Mouse (Mus musculus): ENCODE measurements around the gene Gm20489. TPM values are rescaled to one million over a fixed set of nuclear protein-coding genes. Genes with fewer than 3 reads are reported as not detected.
A peak's percentile ranks its signal among the peaks of the same experiment; 100 is the strongest.

The Gm20489 gene
- not detected in 2 replicates for polyA plus RNA-seq (2016; fragmentation: Nextera tagmentation; extraction: Ambion mirVana)

- H3K9me3 ChIP-seq: no peaks in the 10 kb centered on the region
- H3K27me3 ChIP-seq (ENCODE audit: insufficient read depth, poor library complexity, severe bottlenecking): peaks cover 39% of the 10 kb centered on the region
- no peaks in the 10 kb centered on the region for H3K36me3 ChIP-seq
- H3K4me3 ChIP-seq: no peak within 1 kb of the TSS
- H3K27ac ChIP-seq: no peak within 1 kb of the TSS
- peaks cover 6% of the 10 kb centered on the region; the same call in 1 of the 2 replicates for H3K4me1 ChIP-seq (replicated peaks)
- 71% methylated on average over 3 of the region's 3 CpGs for WGBS
- no peak for DNase-seq (ENCODE audit: low spot score)
Observed at GRCm38 (mm10) chrX:101268755-101269124, at the start of gene Gm20489. Gene Gm20489, minus strand, starts transcription at chrX:101269023.

GRCm38 (mm10) chrX:101313625-101314359 is 45.0 kb upstream of the Gm20489 start:
- H3K4me3 ChIP-seq: no peak overlapping the region
- H3K27me3 ChIP-seq (ENCODE audit: insufficient read depth, poor library complexity, severe bottlenecking): peaks cover 57% of the 10 kb centered on the region
- H3K27ac ChIP-seq: no peak overlapping the region
- H3K9me3 ChIP-seq: no peaks in the 10 kb centered on the region
- H3K4me1 ChIP-seq (replicated peaks): peaks cover 9% of the 10 kb centered on the region; the same call in 1 of the 2 replicates
- 38% methylated on average over 6 of the region's 6 CpGs for WGBS
- peaks cover 15% of the 10 kb centered on the region for H3K36me3 ChIP-seq
- peak; percentile 20 for DNase-seq (ENCODE audit: low spot score)

GRCm38 (mm10) chrX:101309299-101309698 is 40.5 kb upstream of the Gm20489 start:
- peaks cover 9% of the 10 kb centered on the region; the same call in 1 of the 2 replicates for H3K36me3 ChIP-seq
- 89% methylated on average over 5 of the region's 5 CpGs for WGBS
- no peak overlapping the region for H3K27ac ChIP-seq
- no peak for DNase-seq (ENCODE audit: low spot score)
- no peak overlapping the region for H3K4me3 ChIP-seq
- peaks cover 84% of the 10 kb centered on the region for H3K27me3 ChIP-seq (ENCODE audit: insufficient read depth, poor library complexity, severe bottlenecking)
- H3K9me3 ChIP-seq: no peaks in the 10 kb centered on the region
- H3K4me1 ChIP-seq (replicated peaks): peaks cover 13% of the 10 kb centered on the region; the same call in 1 of the 2 replicates

- H3K9me3 ChIP-seq: no peaks in the 10 kb centered on the region
- H3K4me3 ChIP-seq: no peak overlapping the region
- 33% methylated on average over 2 of the region's 2 CpGs for WGBS
- 0 out of 2 replicates have a peak, but pooled peaks cover 4% of the 10 kb centered on the region for H3K36me3 ChIP-seq
- H3K4me1 ChIP-seq (replicated peaks): peaks cover 49% of the 10 kb centered on the region
- peaks cover 92% of the 10 kb centered on the region for H3K27me3 ChIP-seq (ENCODE audit: insufficient read depth, poor library complexity, severe bottlenecking)
- DNase-seq (ENCODE audit: low spot score): no peak
- H3K27ac ChIP-seq: 0 out of 2 replicates have a peak overlapping the region, but pooled peaks have one; percentile 35
Observed at GRCm38 (mm10) chrX:101304646-101305045, 35.8 kb upstream of the Gm20489 start.

- H3K27ac ChIP-seq: peak overlapping the region; percentile 85
- WGBS: 69% methylated on average over 9 of the region's 9 CpGs
- no peaks in the 10 kb centered on the region for H3K9me3 ChIP-seq
- H3K4me3 ChIP-seq: no peak overlapping the region
- peaks cover 15% of the 10 kb centered on the region for H3K36me3 ChIP-seq
- no peak for DNase-seq (ENCODE audit: low spot score)
- H3K4me1 ChIP-seq (replicated peaks): peaks cover 59% of the 10 kb centered on the region
- peaks cover 84% of the 10 kb centered on the region for H3K27me3 ChIP-seq (ENCODE audit: insufficient read depth, poor library complexity, severe bottlenecking)
Observed at GRCm38 (mm10) chrX:101301654-101302053, 32.8 kb upstream of the Gm20489 start.

GRCm38 (mm10) chrX:101300427-101301030 is 31.7 kb upstream of the Gm20489 start:
- Histone ChIP-seq H3K9me3 (no peaks in the 10 kb centered on the region), H3K4me1 (replicated peaks) (peaks cover 59% of the 10 kb centered on the region), H3K27ac (peak overlapping the region; percentile 85), H3K4me3 (peak overlapping the region; percentile 49), H3K27me3 (ENCODE audit: insufficient read depth, poor library complexity, severe bottlenecking) (peaks cover 81% of the 10 kb centered on the region), H3K36me3 (peaks cover 25% of the 10 kb centered on the region)
- DNase-seq (ENCODE audit: low spot score): no peak
- 34% methylated on average over 13 of the region's 13 CpGs for WGBS

- Histone ChIP-seq H3K4me1 (replicated peaks) (peaks cover 59% of the 10 kb centered on the region), H3K27ac (peak overlapping the region; percentile 85), H3K4me3 (peak overlapping the region; percentile 49), H3K36me3 (peaks cover 33% of the 10 kb centered on the region), H3K9me3 (no peaks in the 10 kb centered on the region), H3K27me3 (ENCODE audit: insufficient read depth, poor library complexity, severe bottlenecking) (peaks cover 78% of the 10 kb centered on the region)
- DNase-seq (ENCODE audit: low spot score): peak; percentile 59
- WGBS: 30% methylated on average over 13 of the region's 13 CpGs
Observed at GRCm38 (mm10) chrX:101299473-101300426, 30.9 kb upstream of the Gm20489 start.

GRCm38 (mm10) chrX:101299055-101299454 is 30.2 kb upstream of the Gm20489 start, which contains the start of gene Nlgn3:
Gene Nlgn3, plus strand, starts transcription at chrX:101299168.
- H3K27ac ChIP-seq: peak within 1 kb of the TSS; percentile 85
- peak; percentile 40 for DNase-seq (ENCODE audit: low spot score)
- H3K27me3 ChIP-seq (ENCODE audit: insufficient read depth, poor library complexity, severe bottlenecking): peaks cover 77% of the 10 kb centered on the region
- H3K4me1 ChIP-seq (replicated peaks): peaks cover 53% of the 10 kb centered on the region
- H3K9me3 ChIP-seq: no peaks in the 10 kb centered on the region
- H3K36me3 ChIP-seq: peaks cover 40% of the 10 kb centered on the region
- 22% methylated on average over 24 of the region's 24 CpGs for WGBS
- peak within 1 kb of the TSS; percentile 49 for H3K4me3 ChIP-seq

GRCm38 (mm10) chrX:101290111-101290510 is 21.3 kb upstream of the Gm20489 start:
- Histone ChIP-seq H3K4me1 (replicated peaks) (no peaks in the 10 kb centered on the region), H3K27me3 (ENCODE audit: insufficient read depth, poor library complexity, severe bottlenecking) (peaks cover 38% of the 10 kb centered on the region), H3K36me3 (peaks cover 99% of the 10 kb centered on the region)

GRCm38 (mm10) chrX:101289037-101289436 is 20.2 kb upstream of the Gm20489 start:
- no peak overlapping the region for H3K27ac ChIP-seq
- H3K4me1 ChIP-seq (replicated peaks): no peaks in the 10 kb centered on the region
- 92% methylated on average over 7 of the region's 7 CpGs for WGBS
- DNase-seq (ENCODE audit: low spot score): no peak
- H3K36me3 ChIP-seq: peaks cover 99% of the 10 kb centered on the region
- peaks cover 38% of the 10 kb centered on the region for H3K27me3 ChIP-seq (ENCODE audit: insufficient read depth, poor library complexity, severe bottlenecking)
- H3K4me3 ChIP-seq: no peak overlapping the region
- no peaks in the 10 kb centered on the region for H3K9me3 ChIP-seq

More at GRCm38 (mm10) chrX:101290111-101290510, 21.3 kb upstream of the Gm20489 start:
- no peaks in the 10 kb centered on the region for H3K9me3 ChIP-seq
- no peak overlapping the region for H3K4me3 ChIP-seq
- WGBS: 91% methylated on average over 10 of the region's 10 CpGs
- no peak for DNase-seq (ENCODE audit: low spot score)
- H3K27ac ChIP-seq: no peak overlapping the region

GRCm38 (mm10) chrX:101288432-101288831 is 19.6 kb upstream of the Gm20489 start:
- Histone ChIP-seq H3K27ac (no peak overlapping the region), H3K4me1 (replicated peaks) (no peaks in the 10 kb centered on the region), H3K9me3 (no peaks in the 10 kb centered on the region), H3K4me3 (no peak overlapping the region), H3K36me3 (peaks cover 99% of the 10 kb centered on the region), H3K27me3 (ENCODE audit: insufficient read depth, poor library complexity, severe bottlenecking) (peaks cover 36% of the 10 kb centered on the region)
- WGBS: 90% methylated on average over 6 of the region's 6 CpGs
- no peak for DNase-seq (ENCODE audit: low spot score)

GRCm38 (mm10) chrX:101287543-101287942 is 18.7 kb upstream of the Gm20489 start:
- Histone ChIP-seq H3K27me3 (ENCODE audit: insufficient read depth, poor library complexity, severe bottlenecking) (peaks cover 35% of the 10 kb centered on the region), H3K36me3 (peaks cover 99% of the 10 kb centered on the region)

More at GRCm38 (mm10) chrX:101287543-101287942, 18.7 kb upstream of the Gm20489 start:
- Histone ChIP-seq H3K4me1 (replicated peaks) (no peaks in the 10 kb centered on the region), H3K27ac (no peak overlapping the region), H3K9me3 (no peaks in the 10 kb centered on the region), H3K4me3 (no peak overlapping the region)
- WGBS: 91% methylated on average over 3 of the region's 3 CpGs
- no peak for DNase-seq (ENCODE audit: low spot score)

Measured in hindbrain, embryonic 10.5 days (tissue).